Comparison of ENCODE assay signal across 10 mouse cellular contexts in the genomic region with DNA sequence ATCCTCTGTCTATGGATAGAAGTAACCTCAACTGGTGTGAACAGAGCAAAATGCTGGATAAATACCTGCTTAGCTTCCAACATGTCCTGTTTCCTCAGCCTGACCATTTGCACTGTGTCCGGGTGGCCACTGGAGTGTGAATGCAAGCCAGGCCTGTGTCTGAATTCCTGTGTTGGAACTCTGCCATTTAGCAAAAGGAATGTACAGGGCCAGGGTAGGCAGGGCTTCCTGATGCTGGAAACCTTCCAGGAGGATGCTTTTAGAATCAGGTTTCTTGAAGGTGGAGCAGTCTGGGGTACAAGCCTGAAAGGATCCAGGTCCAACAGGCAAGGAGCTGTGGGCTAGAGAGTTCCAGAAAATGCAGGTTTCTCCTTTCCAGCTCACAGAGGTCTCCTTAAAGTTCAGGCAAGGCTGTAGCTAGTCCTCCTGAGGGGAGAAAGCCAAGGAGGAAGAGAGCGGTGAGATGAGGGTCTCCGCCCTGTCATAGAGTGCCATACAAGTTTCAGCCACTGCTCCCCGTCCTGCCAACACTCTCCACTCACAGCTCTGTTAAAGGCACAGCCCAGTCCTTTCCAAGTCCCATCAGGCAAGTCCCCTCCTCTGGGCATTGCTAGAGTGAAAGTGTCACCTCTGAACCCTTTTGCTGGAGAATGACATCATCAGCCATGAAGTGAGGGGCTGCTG. TPM values are rescaled to one million over a fixed set of nuclear protein-coding genes. Genes with fewer than 3 reads are reported as not detected.
DNase-seq lines count a peak whose midpoint lies in the region; ATAC-seq lines count a peak whose summit lies in the region.
"Had no signal": no experiment of that assay in that cellular context is flagged by ENCODE, and none has a peak within 500 bp of the region (broad histone marks: within the 10 kb centered on the region; RNA-seq: fewer than 3 reads in every experiment).

No protein-coding gene starts in this region.

- DNase-seq in heart, adult 11 months = peak; percentile 93
- DNase-seq in heart, postnatal 25 days (ENCODE audit: low spot score) = no peak
- peak; percentile 46 for DNase-seq in cerebellum, adult 11-12 months
- peak; percentile 89 for DNase-seq in kidney, postnatal 14 days
- DNase-seq in urinary bladder, postnatal 36 days (ENCODE audit: low spot score in 2 of 2) = no peak
- DNase-seq in frontal cortex, postnatal 36 days (ENCODE audit: low spot score in 2 of 2) = no peak
- DNase-seq: adrenal gland, adult 2 months had no signal

- no peaks in the 10 kb centered on the region for H3K9me3 ChIP-seq in heart, embryonic 13.5 days
- H3K9me3 ChIP-seq: liver, embryonic 15.5 days had no signal

- ATAC-seq in heart, embryonic 13.5 days (ENCODE audit: extremely low read depth, insufficient number of reproducible peaks, low FRiP score, low TSS enrichment) = peak; percentile 58
- no peak for ATAC-seq in inflammation-experienced regulatory T-cells, adult 6 months

- intact Hi-C loops in heart, postnatal 25 days (cut with DNase I) = loop anchor here (5.0 kb wide), 1 partner anchor 54 kb away; the partner anchor contains the start of gene Atad2b

- no peak overlapping the region for H3K4me3 ChIP-seq in heart, embryonic 13.5 days
- H3K4me3 ChIP-seq: liver, embryonic 15.5 days had no signal

- H3K27ac ChIP-seq in heart, embryonic 13.5 days (replicated peaks) = peak overlapping the region; percentile 85
- H3K27ac ChIP-seq: liver, embryonic 15.5 days had no signal

- H3K4me2 ChIP-seq in heart, embryonic 13.5 days = peak overlapping the region; percentile 47
- H3K4me2 ChIP-seq: liver, embryonic 15.5 days had no signal

- H3K4me1 ChIP-seq in heart, embryonic 13.5 days = peaks cover 44% of the 10 kb centered on the region

- peaks cover 5% of the 10 kb centered on the region for H3K36me3 ChIP-seq in heart, embryonic 13.5 days

- WGBS in heart, embryonic 13.5 days = 31% methylated on average over 4 of the region's 4 CpGs

- no peaks in the 10 kb centered on the region for H3K27me3 ChIP-seq in heart, embryonic 13.5 days (replicated peaks)
- H3K27me3 ChIP-seq: liver, embryonic 15.5 days had no signal

- peak overlapping the region; percentile 55 for H3K9ac ChIP-seq in heart, embryonic 13.5 days
- H3K9ac ChIP-seq: liver, embryonic 15.5 days had no signal

RNA-seq across cellular contexts. Expression of gene Mfsd2b, which starts 10.4 kb away (rescaled TPM):
- total RNA-seq in heart, postnatal 25 days (2021) = under 1 TPM; 0.64 to 0.73 TPM
- 3.3 and 4.4 TPM in 2 replicates for polyA plus RNA-seq in heart, embryonic 13.5 days (2015; fragmentation: Nextera tagmentation; extraction: Ambion mirVana)
- under 1 TPM; 0.39 to 0.69 (median 0.68) TPM for polyA plus RNA-seq in inflammation-experienced regulatory T-cells, adult 6 months (2017; shearing (Covaris generic))

RNA-seq across cellular contexts. Expression of gene Wdcp, which starts 20.7 kb away (rescaled TPM):
- 1 to 10 TPM; 8.4 to 8.5 TPM for total RNA-seq in heart, postnatal 25 days (2021)
- polyA plus RNA-seq in heart, embryonic 13.5 days (2015; fragmentation: Nextera tagmentation; extraction: Ambion mirVana) = 14.7 and 17.0 TPM in 2 replicates
- 10 to 100 TPM in 2 of 3 experiments, 1 to 10 TPM in 1; 9.4 to 13.1 (median 12.3) TPM for polyA plus RNA-seq in inflammation-experienced regulatory T-cells, adult 6 months (2017; shearing (Covaris generic))

RNA-seq across cellular contexts. Expression of gene Fkbp1b, which starts 22.4 kb away (rescaled TPM):
- total RNA-seq in heart, postnatal 25 days (2021) = 1 to 10 TPM in 1 of 2 experiments, under 1 TPM in 1; 0.73 to 1.7 TPM
- polyA plus RNA-seq in heart, embryonic 13.5 days (2015; fragmentation: Nextera tagmentation; extraction: Ambion mirVana) = 8.8 and 9.2 TPM in 2 replicates
- 1 to 10 TPM in 1 of 3 experiments, under 1 TPM in 1, not detected in 1; 0.65 to 1.1 TPM for polyA plus RNA-seq in inflammation-experienced regulatory T-cells, adult 6 months (2017; shearing (Covaris generic))

RNA-seq across cellular contexts. Expression of gene Ubxn2a, which starts 43.7 kb away (rescaled TPM):
- total RNA-seq in heart, postnatal 25 days (2021) = 10 to 100 TPM; 66.1 to 71.8 TPM
- polyA plus RNA-seq in heart, embryonic 13.5 days (2015; fragmentation: Nextera tagmentation; extraction: Ambion mirVana) = 25.8 and 30.2 TPM in 2 replicates
- 10 to 100 TPM; 13.3 to 17.3 (median 14.9) TPM for polyA plus RNA-seq in inflammation-experienced regulatory T-cells, adult 6 months (2017; shearing (Covaris generic))

RNA-seq across cellular contexts. Expression of gene Sf3b6, which starts 46.5 kb away (rescaled TPM):
- total RNA-seq in heart, postnatal 25 days (2021) = 10 to 100 TPM; 44.2 to 51.2 TPM
- 96.1 and 117 TPM in 2 replicates for polyA plus RNA-seq in heart, embryonic 13.5 days (2015; fragmentation: Nextera tagmentation; extraction: Ambion mirVana)
- 100 to 1,000 TPM; 215 to 404 (median 344) TPM for polyA plus RNA-seq in inflammation-experienced regulatory T-cells, adult 6 months (2017; shearing (Covaris generic))

Comparison
In these comparisons a context has a peak if more than half of its experiments do, and no peak if none do; other contexts are left out.
1. DNase-seq: peak in heart, adult 11 months (single experiment), cerebellum, adult 11-12 months (single experiment) and kidney, postnatal 14 days (single experiment); none in heart, postnatal 25 days (single experiment), urinary bladder, postnatal 36 days (0 of 2) and frontal cortex, postnatal 36 days (0 of 2).